Mouse (Mus musculus) midbrain, embryonic 14.5 days (tissue): Measurements from ENCODE around the gene Btbd19. TPM values are rescaled to one million over a fixed set of nuclear protein-coding genes. Genes with fewer than 3 reads are reported as not detected.

Experiments used
- ATAC-seq: fragments of 200-750 bp; cut with Nextera tagmentation; 2 replicates; pipeline ENCODE4 v1.8.0; 2017; ENCODE audit warnings: moderate number of reproducible peaks, moderate library complexity; ENCODE audit not compliant: low FRiP score, low TSS enrichment
- DNase-seq: peaks from one replicate; pipeline ENCODE4 v3.0.0-alpha.2; 2015
- H3K27ac ChIP-seq: fragments of 300-500 bp; sonication (generic); replicated peaks from 2 replicates; pipeline ENCODE4 v1.5.1; 2014; ENCODE audit warnings: mild to moderate bottlenecking, low read depth, low read length, moderate library complexity
- H3K27me3 ChIP-seq: fragments of 300-500 bp; sonication (generic); 2 replicates; pipeline ENCODE4 v1.6.1; 2014; ENCODE audit warnings: low read length, control low read depth, mixed read lengths; ENCODE audit not compliant: control insufficient read depth, insufficient read depth
- H3K36me3 ChIP-seq: fragments of 300-500 bp; sonication (generic); 2 replicates; pipeline ENCODE4 v1.6.1; 2014; ENCODE audit warnings: low read length, control low read depth; ENCODE audit not compliant: control insufficient read depth, insufficient read depth
- H3K4me1 ChIP-seq: fragments of 300-500 bp; sonication (generic); 2 replicates; pipeline ENCODE4 v1.6.1; 2014; ENCODE audit warnings: mild to moderate bottlenecking, antibody characterized with exemption, low read length, control low read depth; ENCODE audit not compliant: control insufficient read depth, insufficient read depth
- H3K4me2 ChIP-seq: fragments of 300-500 bp; sonication (generic); 2 replicates; pipeline ENCODE4 v1.6.1; 2014; ENCODE audit warnings: mild to moderate bottlenecking, low read length, moderate library complexity
- H3K4me3 ChIP-seq: fragments of 300-500 bp; sonication (generic); replicated peaks from 2 replicates; pipeline ENCODE4 v1.5.1; 2014; ENCODE audit warnings: low read depth, low read length
- H3K9ac ChIP-seq: fragments of 300-500 bp; sonication (generic); replicated peaks from 2 replicates; pipeline ENCODE4 v1.6.1; 2014; ENCODE audit warnings: mild to moderate bottlenecking, low read length, moderate library complexity
- H3K9me3 ChIP-seq: fragments of 300-500 bp; sonication (generic); 2 replicates; pipeline ENCODE4 v1.6.1; 2016; ENCODE audit warnings: low read length, control low read depth, mixed read lengths; ENCODE audit not compliant: control insufficient read depth
- WGBS: fragments of 180-500 bp; shearing (Covaris S2); extraction: QIAGEN DNeasy Blood & Tissue Kit; methylation state at CpG from one replicate; pipeline ENCODE4 v1.1.7; 2014; 5-methylcytosine and 5-hydroxymethylcytosine counted together
- polyA plus RNA-seq: library from polyadenylated mRNA; unstranded; fragments of >200 nt; fragmentation: Nextera tagmentation; extraction: Ambion mirVana; gene quantifications from 2 replicates; pipeline ENCODE4 v1.2.1, GENCODE M21; 2014

Btbd19 gene
- polyA plus RNA-seq, 1 experiment from 2014 or later: 3.2 TPM

GRCm38 (mm10) chr4:117100036-117100435 is 25.5 kb downstream of the Btbd19 start:
- H3K4me3 ChIP-seq: no peak overlapping the region
- no peak for ATAC-seq
- no peak overlapping the region for H3K27ac ChIP-seq
- peaks cover 24% of the 10 kb centered on the region for H3K4me1 ChIP-seq
- peaks cover 19% of the 10 kb centered on the region for H3K27me3 ChIP-seq
- no peak overlapping the region for H3K4me2 ChIP-seq
- no peak for DNase-seq
- H3K9me3 ChIP-seq: no peaks in the 10 kb centered on the region
- WGBS: 65% methylated on average over 4 of the region's 4 CpGs
- H3K9ac ChIP-seq: no peak overlapping the region
- H3K36me3 ChIP-seq: no peaks in the 10 kb centered on the region

GRCm38 (mm10) chr4:117098764-117099036 is 26.8 kb downstream of the Btbd19 start:
- DNase-seq: no peak
- Histone ChIP-seq H3K36me3 (no peaks in the 10 kb centered on the region), H3K27ac (no peak overlapping the region), H3K4me1 (peaks cover 24% of the 10 kb centered on the region), H3K4me3 (no peak overlapping the region), H3K27me3 (peaks cover 24% of the 10 kb centered on the region), H3K9me3 (no peaks in the 10 kb centered on the region), H3K4me2 (peak overlapping the region; percentile 88; the same call in 1 of the 2 replicates), H3K9ac (no peak overlapping the region)
- 60% methylated on average over 2 of the region's 2 CpGs for WGBS
- ATAC-seq: no peak

GRCm38 (mm10) chr4:117097969-117098763 is 27.4 kb downstream of the Btbd19 start:
- no peak overlapping the region for H3K27ac ChIP-seq
- WGBS: 50% methylated on average over 8 of the region's 8 CpGs
- no peaks in the 10 kb centered on the region for H3K9me3 ChIP-seq
- DNase-seq (no peak), ATAC-seq (no peak)
- H3K4me1 ChIP-seq: peaks cover 24% of the 10 kb centered on the region
- H3K27me3 ChIP-seq: peaks cover 24% of the 10 kb centered on the region
- H3K4me3 ChIP-seq: 0 out of 2 replicates have a peak overlapping the region, but pooled peaks have one; percentile 3
- H3K4me2 ChIP-seq: peak overlapping the region; percentile 88
- no peak overlapping the region for H3K9ac ChIP-seq
- no peaks in the 10 kb centered on the region for H3K36me3 ChIP-seq

GRCm38 (mm10) chr4:117096666-117097065 is 28.9 kb downstream of the Btbd19 start:
- Histone ChIP-seq H3K4me1 (peaks cover 24% of the 10 kb centered on the region), H3K27ac (peak overlapping the region; percentile 5; the same call in 1 of the 2 replicates), H3K4me3 (peak overlapping the region; percentile 64), H3K9me3 (no peaks in the 10 kb centered on the region), H3K27me3 (peaks cover 24% of the 10 kb centered on the region), H3K36me3 (no peaks in the 10 kb centered on the region), H3K9ac (peak overlapping the region; percentile 70), H3K4me2 (peak overlapping the region; percentile 88)
- WGBS: 12% methylated on average over 5 of the region's 5 CpGs
- ATAC-seq: no peak
- peak; percentile 24 for DNase-seq

- no peaks in the 10 kb centered on the region for H3K36me3 ChIP-seq
- H3K4me2 ChIP-seq: peak within 1 kb of the TSS; percentile 88
- peak within 1 kb of the TSS; percentile 77 for H3K27ac ChIP-seq
- H3K4me3 ChIP-seq: peak within 1 kb of the TSS; percentile 64
- no peaks in the 10 kb centered on the region for H3K9me3 ChIP-seq
- peak; percentile 89 for ATAC-seq
- peak; percentile 88 for DNase-seq
- peak within 1 kb of the TSS; percentile 70 for H3K9ac ChIP-seq
- H3K27me3 ChIP-seq: peaks cover 24% of the 10 kb centered on the region
- WGBS: 1% methylated on average over 49 of the region's 50 CpGs
- peaks cover 24% of the 10 kb centered on the region for H3K4me1 ChIP-seq
Measured at GRCm38 (mm10) chr4:117095551-117096452, 29.7 kb downstream of the Btbd19 start, which contains the start of gene Ptch2. Ptch2 (plus strand) TSS chr4:117096075.

GRCm38 (mm10) chr4:117094626-117095361 is 30.7 kb downstream of the Btbd19 start:
- Histone ChIP-seq H3K4me3 (no peak overlapping the region), H3K27me3 (peaks cover 19% of the 10 kb centered on the region), H3K9ac (no peak overlapping the region), H3K9me3 (no peaks in the 10 kb centered on the region), H3K36me3 (no peaks in the 10 kb centered on the region), H3K27ac (no peak overlapping the region), H3K4me1 (peaks cover 24% of the 10 kb centered on the region), H3K4me2 (no peak overlapping the region)
- no peak for ATAC-seq
- no peak for DNase-seq
- WGBS: 80% methylated on average over 3 of the region's 3 CpGs

- H3K4me2 ChIP-seq: no peak overlapping the region
- peaks cover 15% of the 10 kb centered on the region for H3K36me3 ChIP-seq
- 0 out of 2 replicates have a peak, but pooled peaks cover 3% of the 10 kb centered on the region for H3K4me1 ChIP-seq
- H3K4me3 ChIP-seq: no peak overlapping the region
- no peak for DNase-seq
- no peak for ATAC-seq
- H3K27me3 ChIP-seq: peaks cover 8% of the 10 kb centered on the region; the same call in 1 of the 2 replicates
- no peaks in the 10 kb centered on the region for H3K9me3 ChIP-seq
- H3K9ac ChIP-seq: no peak overlapping the region
- H3K27ac ChIP-seq: no peak overlapping the region
- WGBS: 88% methylated on average over 7 of the region's 7 CpGs
Measured at GRCm38 (mm10) chr4:117090586-117090985, 34.9 kb downstream of the Btbd19 start.

- Histone ChIP-seq H3K27ac (no peak overlapping the region), H3K4me1 (no peaks in the 10 kb centered on the region), H3K9me3 (no peaks in the 10 kb centered on the region), H3K27me3 (no peaks in the 10 kb centered on the region), H3K4me3 (no peak overlapping the region), H3K36me3 (peaks cover 19% of the 10 kb centered on the region), H3K4me2 (no peak overlapping the region), H3K9ac (no peak overlapping the region)
- no peak for DNase-seq
- WGBS: 80% methylated on average over 7 of the region's 7 CpGs
- no peak for ATAC-seq
Measured at GRCm38 (mm10) chr4:117087948-117088640, 37.4 kb downstream of the Btbd19 start.
